Mouse (Mus musculus) embryonic stem cell, embryonic (primary cell): Measurements from ENCODE around the gene Adssl1.

Experiments used
- CTCF ChIA-PET, 4 experiments: fragments of 300-600 bp in 2 of 4; fragments of 350-600 bp in 2 of 4; sonication (Branson Sonifier 250); formaldehyde crosslinking; loops; one replicate each; lab custom pipeline; 2022; ENCODE audit warnings: inconsistent platforms in 2 of 4; lab: Charles Lee
- POLR2A ChIA-PET, 4 experiments: fragments of 300-600 bp in 2 of 4; fragments of 350-600 bp in 2 of 4; sonication (Branson Sonifier 250); formaldehyde crosslinking; loops; one replicate each; lab custom pipeline; 2022; ENCODE audit warnings: antibody characterized with exemption in 4 of 4, inconsistent platforms in 1 of 4; lab: Charles Lee

Adssl1 gene

DNA sequence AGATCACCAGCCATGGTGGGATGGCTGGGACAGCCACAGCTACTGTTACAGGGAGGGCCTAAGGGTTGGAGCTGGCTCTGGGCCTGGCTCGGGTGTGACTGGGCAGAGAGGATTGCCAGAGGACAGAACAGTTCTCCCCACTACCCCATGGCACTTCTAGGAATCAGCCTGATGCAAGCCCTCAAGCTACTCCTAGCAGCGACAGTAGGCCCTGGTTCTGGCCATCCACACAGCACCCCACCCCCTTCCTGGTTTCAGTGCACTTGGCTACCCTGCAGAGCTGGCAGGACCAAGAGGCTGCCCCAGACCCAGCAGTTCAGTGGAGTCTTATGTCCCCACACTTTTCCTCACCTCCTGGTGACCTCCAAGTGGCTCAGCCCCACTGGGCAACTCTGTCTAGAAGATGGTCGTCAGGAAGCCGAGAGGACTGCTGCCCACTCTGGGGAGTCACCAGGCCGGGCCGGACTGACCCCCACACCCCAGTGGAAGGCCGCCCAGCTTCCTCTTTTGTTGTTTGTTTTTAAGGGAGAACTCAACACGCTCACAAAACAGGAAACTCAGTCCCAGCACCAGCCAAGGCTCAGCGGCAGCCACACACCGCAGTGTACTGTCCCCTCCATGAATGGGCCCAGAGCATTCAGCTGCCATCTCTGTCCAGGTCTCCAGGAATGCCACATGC is 47.9 kb downstream of the Adssl1 start:
- ChIA-PET POLR2A (interaction anchor here in 3 of 4 experiments (0.6 to 1.9 kb wide), 5 partner anchors 8 to 980 kb away, joined by 3 to 4 read pairs (median 4); no protein-coding TSS in a partner anchor), CTCF (interaction anchor here in 2 of 4 experiments (0.7 to 2.2 kb wide), 3 partner anchors 9 to 39 kb away, joined by 3 to 8 read pairs (median 3); no protein-coding TSS in a partner anchor)

- ChIA-PET CTCF (interaction anchor here (0.6 to 3.2 kb wide), 9 partner anchors 8 to 104 kb away, joined by 3 to 24 read pairs (median 4); partner anchors contain the start of genes Adssl1 (in 1 of the 4) and Cep170b (in 1 of the 4)), POLR2A (interaction anchor here in 3 of 4 experiments (0.6 to 2.5 kb wide), 13 partner anchors 9 to 464 kb away, joined by 3 to 15 read pairs (median 3); partner anchors contain the start of genes Adssl1 (in 1 of the 3) and Siva1 (in 1 of the 3))
Measured at GRCm38 (mm10) chr12:112670718-112671393, 51.0 kb downstream of the Adssl1 start.

DNA sequence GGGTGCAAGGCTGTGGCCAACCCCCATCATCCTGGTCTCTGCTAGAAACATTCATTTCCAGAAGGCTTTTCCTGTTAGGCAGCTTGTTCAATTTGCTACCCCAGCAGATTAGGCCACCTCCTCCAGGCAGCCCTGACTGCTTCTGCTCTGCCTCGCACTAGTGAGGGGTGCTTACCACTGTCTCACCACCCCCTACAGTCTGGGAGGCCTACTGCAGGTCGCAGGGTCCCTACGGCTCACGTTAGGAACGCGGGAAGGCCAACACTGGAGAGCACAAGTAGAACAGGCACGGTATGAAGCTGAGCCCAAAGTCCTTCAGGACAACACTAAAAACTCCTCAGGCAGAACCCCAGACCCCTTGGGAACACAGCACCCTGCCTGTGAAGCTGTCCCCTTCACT is 52.0 kb downstream of the Adssl1 start:
- ChIA-PET CTCF (interaction anchor here (0.6 to 4.6 kb wide), 20 partner anchors 9 to 774 kb away, joined by 3 to 43 read pairs (median 4); partner anchors contain the start of genes Adssl1 (in 1 of the 4), Cep170b (in 1 of the 4), Siva1 (in 1 of the 4) and Tex22 (in 1 of the 4)), POLR2A (interaction anchor here in 3 of 4 experiments (0.5 to 2.5 kb wide), 20 partner anchors 8 to 463 kb away, joined by 3 to 15 read pairs (median 3); partner anchors contain the start of genes Adssl1 (in 1 of the 3), Cdca4 (in 1 of the 3) and Siva1 (in 1 of the 3))

GRCm38 (mm10) chr12:112672744-112673575 is 53.1 kb downstream of the Adssl1 start:
- ChIA-PET CTCF (interaction anchor here in 3 of 4 experiments (0.6 to 4.6 kb wide), 22 partner anchors 10 to 775 kb away, joined by 3 to 43 read pairs (median 4); partner anchors contain the start of genes Adssl1 (in 1 of the 3) and Siva1 (in 1 of the 3)), POLR2A (interaction anchor here in 3 of 4 experiments (0.5 to 2.8 kb wide), 26 partner anchors 10 to 431 kb away, joined by 3 to 15 read pairs (median 4); partner anchors contain the start of genes Cdca4 (in 1 of the 3), Cep170b (in 1 of the 3) and Siva1 (in 1 of the 3))

DNA sequence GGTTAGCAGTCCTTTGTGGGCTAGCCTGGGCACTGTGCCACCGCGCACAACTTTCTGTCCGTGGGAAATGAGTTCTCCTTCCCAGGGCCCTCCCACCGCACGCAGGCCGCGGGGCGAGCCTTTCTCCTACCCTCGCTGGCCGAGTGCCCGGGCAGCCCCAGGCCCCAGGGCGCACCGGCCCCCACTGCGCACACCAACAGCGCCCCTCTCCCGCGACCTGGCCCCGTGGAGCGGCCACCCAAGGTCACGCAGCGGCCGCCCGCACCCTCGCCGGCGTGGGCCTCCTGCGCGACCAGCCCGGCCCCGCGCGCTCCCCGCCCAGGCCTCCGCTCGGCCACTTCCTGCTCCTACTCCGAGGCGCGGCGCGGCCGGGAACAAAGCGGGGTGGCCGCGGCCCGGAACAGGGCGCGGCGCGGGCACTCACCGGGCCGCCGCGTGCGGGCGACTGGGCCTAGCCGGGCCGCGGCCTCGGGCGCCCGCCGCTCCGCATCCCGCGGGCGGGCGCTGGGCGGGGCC is 53.8 kb downstream of the Adssl1 start:
- ChIA-PET CTCF (interaction anchor here in 2 of 4 experiments (0.8 to 4.6 kb wide), 15 partner anchors 10 to 528 kb away, joined by 3 to 43 read pairs (median 5); partner anchors contain the start of genes Adssl1 (in 1 of the 2) and Siva1 (in 1 of the 2)), POLR2A (interaction anchor here in 3 of 4 experiments (0.6 to 2.8 kb wide), 11 partner anchors 10 to 66 kb away, joined by 3 to 15 read pairs (median 4); partner anchors contain the start of gene Siva1 (in 1 of the 3))

DNA sequence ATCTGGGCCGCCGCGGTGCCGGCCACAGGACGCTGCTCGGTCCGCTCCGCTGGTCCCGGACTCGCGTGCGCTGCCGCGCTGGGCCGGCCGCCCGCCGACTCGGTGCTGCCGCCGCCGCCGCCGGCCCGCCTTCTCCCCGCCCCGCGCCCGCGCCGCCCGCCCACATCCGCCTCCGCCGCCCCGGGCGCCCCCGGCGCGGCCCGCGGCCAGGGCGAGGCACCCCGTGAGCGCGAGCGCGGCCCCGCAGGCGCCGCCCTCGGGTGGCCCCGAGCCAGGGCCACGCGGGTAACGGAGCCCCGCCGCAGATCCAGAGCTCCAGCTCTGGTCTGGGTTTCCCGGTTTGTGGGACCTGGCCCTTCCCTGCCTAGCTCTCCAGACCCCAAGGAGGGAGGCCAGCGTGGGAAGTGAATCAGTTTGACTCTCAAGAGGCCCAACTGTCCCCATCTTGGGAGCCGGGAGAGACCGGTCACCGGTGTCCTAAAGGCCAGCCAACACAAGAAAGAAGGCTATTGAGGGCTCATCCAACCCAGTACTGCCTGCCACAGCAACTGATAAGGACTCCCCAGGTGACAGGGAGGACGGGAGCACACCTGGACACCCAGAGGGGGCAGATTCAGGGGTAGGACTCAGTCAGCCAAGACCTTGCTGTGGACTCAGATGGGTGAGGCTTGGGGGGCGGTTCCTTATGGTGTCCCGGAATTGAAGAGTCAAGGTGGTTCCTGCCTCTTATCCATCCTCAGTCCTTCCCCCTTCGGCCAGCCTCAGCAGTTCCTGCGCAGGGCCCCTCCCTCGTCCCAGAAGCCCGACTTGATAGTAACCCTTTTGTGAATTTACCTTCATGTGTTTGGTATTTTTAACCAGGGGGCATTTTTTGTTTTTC is 54.5 kb downstream of the Adssl1 start, which contains the start of gene Akt1:
TSS of gene Akt1 (minus strand) at position 753 of the 880 bp plus-strand sequence.
- ChIA-PET POLR2A (interaction anchor here in 3 of 4 experiments (0.9 to 2.8 kb wide), 8 partner anchors 10 to 47 kb away, joined by 3 to 14 read pairs (median 4); no protein-coding TSS in a partner anchor), CTCF (interaction anchor here (0.5 to 4.6 kb wide), 45 partner anchors 9 to 529 kb away, joined by 3 to 43 read pairs (median 4); partner anchors contain the start of genes Siva1 (in 3 of the 4), A530016L24Rik (in 1 of the 4), Adssl1 (in 1 of the 4) and Cdca4 (in 1 of the 4))

DNA sequence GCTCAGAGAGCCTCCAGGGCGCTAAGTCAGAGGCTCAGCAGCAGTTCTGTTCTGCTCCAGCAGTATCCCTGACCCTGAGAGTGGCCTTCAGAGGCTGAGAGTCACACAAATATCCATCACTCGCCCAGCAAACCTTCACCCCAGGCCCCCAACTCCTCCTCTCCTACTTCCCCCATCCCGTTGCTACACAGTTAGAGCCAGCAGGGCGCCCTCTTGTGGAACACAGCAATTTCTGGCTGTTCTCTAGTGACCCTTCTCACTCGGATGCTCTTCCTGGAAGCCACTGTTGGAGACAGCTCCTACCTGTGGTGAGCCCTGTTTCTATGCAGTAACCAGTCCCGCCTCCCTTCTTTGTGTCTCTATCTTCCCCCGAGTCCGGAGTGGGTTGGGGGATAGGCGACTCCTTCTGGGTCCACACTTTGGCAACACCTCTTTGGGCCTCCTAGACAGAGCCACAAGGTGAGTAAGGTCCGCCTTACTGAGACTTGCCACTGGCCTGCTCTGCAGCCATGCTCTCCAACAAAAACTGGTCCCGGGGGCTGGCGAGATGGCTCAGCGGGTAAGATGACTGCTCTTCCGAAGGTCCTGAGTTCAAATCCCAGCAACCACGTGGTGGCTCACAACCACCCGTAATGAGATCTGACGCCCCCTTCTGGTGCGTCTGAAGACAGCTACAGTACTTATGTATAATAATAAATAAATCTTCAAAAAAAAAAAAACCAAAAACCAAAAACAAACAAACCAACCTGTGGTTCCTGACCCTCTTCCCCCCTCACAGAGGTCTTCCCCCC is 55.6 kb downstream of the Adssl1 start:
- ChIA-PET CTCF (interaction anchor here (0.5 to 4.6 kb wide), 70 partner anchors 10 to 944 kb away, joined by 3 to 43 read pairs (median 4); partner anchors contain the start of genes Siva1 (in 3 of the 4), A530016L24Rik (in 1 of the 4), Adssl1 (in 1 of the 4) and Cdca4 (in 1 of the 4)), POLR2A (interaction anchor here in 3 of 4 experiments (0.7 to 2.8 kb wide), 18 partner anchors 8 to 1690 kb away, joined by 3 to 14 read pairs (median 3); partner anchors contain the start of gene Siva1 (in 1 of the 3))

DNA sequence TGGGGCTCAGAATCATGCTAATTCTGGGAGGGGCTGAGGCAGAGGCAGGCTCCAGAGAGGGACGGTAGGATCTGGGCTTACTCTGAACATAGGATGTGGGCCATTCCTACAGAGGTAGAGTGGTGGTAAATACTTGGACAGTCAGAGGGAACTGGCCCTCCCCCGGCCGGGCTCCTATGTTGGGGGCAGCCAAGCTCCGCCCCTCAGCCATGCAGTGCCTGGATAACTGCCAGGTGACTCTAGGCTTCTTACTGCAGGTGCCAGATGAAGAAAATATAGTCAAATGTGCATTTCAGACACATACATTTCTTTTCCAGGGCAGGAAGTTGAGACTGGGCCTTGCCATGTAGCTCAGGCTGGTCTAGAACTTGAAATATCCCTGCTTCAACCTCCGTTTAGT is 57.2 kb downstream of the Adssl1 start:
- ChIA-PET POLR2A (interaction anchor here in 1 of 4 experiments (1.4 kb wide), 1 partner anchor 30 kb away, joined by 4 read pairs; no protein-coding TSS in a partner anchor), CTCF (interaction anchor here in 3 of 4 experiments (1.0 to 3.3 kb wide), 3 partner anchors 30 to 50 kb away, joined by 3 to 14 read pairs (median 6); no protein-coding TSS in a partner anchor)

GRCm38 (mm10) chr12:112677943-112678554 is 58.2 kb downstream of the Adssl1 start:
- ChIA-PET CTCF (interaction anchor here (0.5 to 3.5 kb wide), 14 partner anchors 15 to 217 kb away, joined by 3 to 19 read pairs (median 3); partner anchors contain the start of gene Siva1 (in 1 of the 4)), POLR2A (interaction anchor here in 3 of 4 experiments (0.6 to 2.7 kb wide), 10 partner anchors 11 to 299 kb away, joined by 3 to 19 read pairs (median 4); partner anchors contain the start of genes Btbd6 (in 1 of the 3) and Cep170b (in 1 of the 3))

DNA sequence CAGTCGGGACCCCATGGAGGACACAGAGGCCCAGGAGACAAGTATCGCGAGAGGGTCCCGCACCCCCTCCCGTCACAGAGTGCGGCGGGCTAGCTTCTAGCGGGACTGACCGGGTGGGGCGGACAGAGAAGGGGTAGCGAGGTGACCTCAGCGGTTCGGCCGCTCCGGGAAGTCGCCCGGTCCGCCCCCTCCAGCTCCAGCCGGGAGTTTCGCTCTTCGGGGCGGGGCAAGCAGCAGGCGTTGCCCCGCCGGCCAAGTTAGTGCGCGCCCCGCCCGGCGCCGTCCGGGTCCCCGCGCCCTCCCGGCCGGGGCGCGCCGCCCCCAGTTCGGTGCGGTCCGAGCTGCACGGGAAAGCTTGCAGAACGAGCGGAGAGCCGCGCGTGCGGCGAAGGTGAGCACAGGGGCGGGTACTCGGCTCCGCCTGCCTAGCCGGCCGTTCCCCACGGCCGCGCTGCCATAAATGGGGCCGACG is 58.7 kb downstream of the Adssl1 start, which contains the start of gene Zbtb42:
TSS of gene Zbtb42 (plus strand) at position 274 of the 472 bp plus-strand sequence.
- POLR2A ChIA-PET, result interaction anchor here in 3 of 4 experiments (0.6 to 2.7 kb wide), 12 partner anchors 11 to 862 kb away, joined by 3 to 19 read pairs (median 4); partner anchors contain the start of genes Btbd6 (in 1 of the 3), Cep170b (in 1 of the 3) and Siva1 (in 1 of the 3)
- CTCF ChIA-PET, result interaction anchor here (0.5 to 3.5 kb wide), 16 partner anchors 10 to 433 kb away, joined by 3 to 19 read pairs (median 4); partner anchors contain the start of genes Jag2 (in 1 of the 4) and Siva1 (in 1 of the 4)

- POLR2A ChIA-PET, result interaction anchor here in 3 of 4 experiments (0.5 to 2.7 kb wide), 16 partner anchors 8 to 862 kb away, joined by 3 to 19 read pairs (median 4); partner anchors contain the start of genes Btbd6 (in 1 of the 3), Cep170b (in 1 of the 3) and Siva1 (in 1 of the 3)
- CTCF ChIA-PET, result interaction anchor here (0.5 to 3.5 kb wide), 18 partner anchors 9 to 433 kb away, joined by 3 to 19 read pairs (median 4); partner anchors contain the start of genes Jag2 (in 1 of the 4) and Siva1 (in 1 of the 4)
Measured at GRCm38 (mm10) chr12:112679027-112679996, 59.5 kb downstream of the Adssl1 start.

DNA sequence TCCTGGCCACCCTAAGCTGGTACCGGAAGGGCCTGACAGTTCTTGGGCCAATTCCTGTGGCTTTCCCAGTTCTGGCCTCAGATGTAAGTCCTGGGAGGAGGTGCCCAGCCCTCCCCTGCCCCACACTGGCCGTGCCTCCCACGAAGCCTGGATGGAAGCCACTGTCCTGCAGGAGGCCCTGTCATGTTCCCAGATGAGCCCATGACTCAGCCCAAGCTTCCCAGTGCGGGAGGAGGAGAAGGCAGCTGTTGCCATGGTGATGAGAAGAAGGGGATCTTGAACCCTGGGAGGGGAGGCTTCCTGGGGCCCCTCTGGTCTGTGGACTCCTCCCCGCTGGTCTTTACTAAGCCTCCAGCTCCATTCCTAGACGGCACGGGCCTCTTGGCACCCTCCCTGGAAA is 63.5 kb downstream of the Adssl1 start:
- POLR2A ChIA-PET, result interaction anchor here in 2 of 4 experiments (0.6 to 1.4 kb wide), 3 partner anchors 10 to 24 kb away, joined by 3 to 5 read pairs (median 4); no protein-coding TSS in a partner anchor
- CTCF ChIA-PET, result interaction anchor here in 2 of 4 experiments (0.9 to 1.1 kb wide), 4 partner anchors 10 to 41 kb away, joined by 3 read pairs; no protein-coding TSS in a partner anchor
